Mouse (Mus musculus) frontal cortex, postnatal 14 days (tissue): ENCODE results near the gene Slc44a3.

Source experiments
- DNase-seq, 2 experiments: peaks; one replicate each; pipeline ENCODE4 v3.0.0; 2022; ENCODE audit warnings: low spot score in 2 of 2

The Slc44a3 gene

DNA sequence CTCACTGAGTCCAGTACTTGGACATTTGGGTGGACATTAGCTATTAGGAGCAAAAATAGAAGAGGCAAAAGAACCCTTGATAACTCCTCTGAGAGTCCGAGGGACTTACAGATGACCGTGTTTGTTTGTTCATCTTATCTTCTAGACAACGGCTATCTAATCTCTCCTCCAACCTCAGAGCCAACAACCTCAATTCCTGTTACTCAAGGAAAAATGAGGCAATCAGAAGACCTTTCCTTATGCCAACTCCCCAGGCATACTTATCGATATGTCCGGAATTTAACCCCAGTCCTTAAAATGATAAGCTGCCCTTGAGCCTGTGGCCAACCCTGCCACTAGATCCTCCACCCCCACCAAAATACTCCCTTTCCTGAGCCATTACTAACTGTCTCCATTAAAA is 31.5 kb downstream of the Slc44a3 start:
- no peak for DNase-seq

DNA sequence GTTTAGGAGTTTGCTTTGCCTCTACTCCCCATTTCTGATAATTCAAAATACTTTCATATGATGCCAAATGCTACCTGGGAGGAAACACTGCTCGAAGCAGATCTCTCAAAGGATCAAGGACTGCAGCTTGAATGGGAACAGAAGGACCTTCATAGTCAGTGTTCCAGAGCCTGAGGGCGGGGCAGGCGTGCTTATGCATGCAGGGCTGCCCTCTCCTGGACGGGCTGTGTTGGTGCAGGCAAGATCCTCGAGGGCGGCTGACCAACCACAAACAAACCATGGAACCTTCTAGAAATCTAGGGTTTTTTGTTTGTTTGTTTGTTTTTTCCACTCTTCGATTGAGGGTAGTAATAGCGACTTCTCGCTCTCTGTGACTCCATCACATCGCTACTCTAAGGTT is 32.0 kb downstream of the Slc44a3 start:
- peak in 1 of 2 experiments; percentile 47 for DNase-seq

GRCm38 (mm10) chr3:121493997-121494421 is 38.2 kb downstream of the Slc44a3 start:
- no peak for DNase-seq

DNA sequence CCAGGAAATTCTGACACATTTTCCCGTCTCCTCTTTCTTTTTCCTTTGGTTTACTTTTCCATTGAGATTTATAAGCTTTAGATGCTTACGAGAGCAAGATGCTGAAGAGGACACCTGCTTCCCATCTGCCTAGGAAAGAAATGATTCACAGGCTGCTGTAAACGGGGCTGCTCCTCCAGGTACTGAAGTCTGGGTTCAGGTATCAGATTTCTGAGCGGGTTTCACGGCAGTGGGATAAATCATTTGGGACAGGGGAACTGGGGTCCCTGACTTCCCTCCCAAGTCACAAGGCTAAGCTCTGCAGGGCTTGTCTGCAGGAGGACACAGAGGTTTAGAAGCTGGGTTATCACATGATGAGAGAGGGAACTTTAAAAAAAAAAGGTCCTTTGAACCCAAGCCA is 40.2 kb downstream of the Slc44a3 start:
- DNase-seq, result no peak

GRCm38 (mm10) chr3:121490941-121491340 is 41.3 kb downstream of the Slc44a3 start:
- DNase-seq, result no peak

DNA sequence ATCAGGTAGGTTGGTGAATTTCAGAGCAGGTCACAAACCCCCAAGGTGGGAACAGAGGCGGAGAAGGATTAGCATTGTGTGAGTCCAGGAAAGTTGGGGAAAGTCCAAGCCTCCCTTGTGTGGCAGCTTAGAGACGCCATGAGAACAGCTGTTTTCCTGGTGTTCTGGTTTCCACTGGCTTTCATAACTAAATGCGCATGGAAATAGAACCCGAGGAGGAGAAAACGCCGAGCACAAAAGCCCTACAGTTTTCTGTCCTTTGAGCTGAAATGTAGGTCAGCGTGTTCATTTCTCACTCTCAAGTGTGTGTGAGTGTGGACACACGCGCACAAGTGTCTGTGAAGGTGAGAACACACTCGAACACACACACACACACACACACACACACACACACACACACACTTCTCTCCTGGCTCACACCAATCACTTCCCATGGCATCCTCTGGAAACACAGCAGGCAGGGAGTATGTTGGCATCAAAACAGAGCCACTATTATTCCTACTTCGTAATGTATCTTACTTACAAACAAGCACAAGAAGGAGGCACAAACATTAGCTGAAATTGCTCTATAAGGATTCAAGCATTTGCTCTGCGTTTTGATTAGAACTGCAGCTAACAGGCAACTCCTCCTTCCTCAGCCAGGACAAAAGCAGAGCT is 42.6 kb downstream of the Slc44a3 start:
- peak; percentile 19 to 42 for DNase-seq

DNA sequence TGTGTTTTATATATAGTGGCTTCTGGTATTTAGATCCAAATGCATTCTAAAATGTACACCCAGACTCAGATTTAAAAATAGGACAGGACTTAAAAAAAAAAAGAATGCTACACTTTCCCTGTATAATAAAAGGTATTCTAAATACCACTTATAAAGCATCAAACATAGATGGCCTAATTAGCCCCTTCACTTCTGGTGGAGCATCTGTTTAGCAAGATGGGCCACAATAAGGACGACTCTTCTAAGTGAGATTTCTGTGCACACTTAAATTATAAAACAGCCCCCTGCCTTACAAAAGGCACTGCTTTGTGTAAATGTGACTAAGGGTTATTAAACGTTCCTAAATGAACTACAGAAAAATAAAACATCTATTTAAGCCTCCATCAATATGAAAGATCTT is 47.0 kb downstream of the Slc44a3 start:
- no peak for DNase-seq

- DNase-seq, result no peak
Measured at GRCm38 (mm10) chr3:121483266-121484161, 48.7 kb downstream of the Slc44a3 start.

DNA sequence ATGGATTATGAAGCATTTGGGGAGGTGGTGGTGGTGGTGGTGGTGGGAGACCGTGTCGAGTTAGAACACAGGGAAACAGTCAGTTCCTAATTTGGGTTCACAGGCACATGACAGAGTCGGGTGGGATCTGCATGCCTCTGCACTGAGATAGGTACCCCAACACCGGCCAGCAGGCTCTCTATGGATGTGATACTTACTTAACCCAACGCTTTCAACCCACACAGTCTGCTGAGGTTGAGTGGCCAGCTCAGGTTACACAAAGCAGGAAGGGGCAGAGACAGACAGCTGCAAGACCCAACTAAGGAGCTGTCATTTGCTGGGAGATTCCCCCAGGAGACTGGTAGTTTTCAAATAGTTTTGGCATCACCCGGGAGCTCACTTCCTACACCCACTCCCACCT is 50.6 kb downstream of the Slc44a3 start:
- no peak for DNase-seq

GRCm38 (mm10) chr3:121480961-121481436 is 51.2 kb downstream of the Slc44a3 start:
- no peak for DNase-seq

DNA sequence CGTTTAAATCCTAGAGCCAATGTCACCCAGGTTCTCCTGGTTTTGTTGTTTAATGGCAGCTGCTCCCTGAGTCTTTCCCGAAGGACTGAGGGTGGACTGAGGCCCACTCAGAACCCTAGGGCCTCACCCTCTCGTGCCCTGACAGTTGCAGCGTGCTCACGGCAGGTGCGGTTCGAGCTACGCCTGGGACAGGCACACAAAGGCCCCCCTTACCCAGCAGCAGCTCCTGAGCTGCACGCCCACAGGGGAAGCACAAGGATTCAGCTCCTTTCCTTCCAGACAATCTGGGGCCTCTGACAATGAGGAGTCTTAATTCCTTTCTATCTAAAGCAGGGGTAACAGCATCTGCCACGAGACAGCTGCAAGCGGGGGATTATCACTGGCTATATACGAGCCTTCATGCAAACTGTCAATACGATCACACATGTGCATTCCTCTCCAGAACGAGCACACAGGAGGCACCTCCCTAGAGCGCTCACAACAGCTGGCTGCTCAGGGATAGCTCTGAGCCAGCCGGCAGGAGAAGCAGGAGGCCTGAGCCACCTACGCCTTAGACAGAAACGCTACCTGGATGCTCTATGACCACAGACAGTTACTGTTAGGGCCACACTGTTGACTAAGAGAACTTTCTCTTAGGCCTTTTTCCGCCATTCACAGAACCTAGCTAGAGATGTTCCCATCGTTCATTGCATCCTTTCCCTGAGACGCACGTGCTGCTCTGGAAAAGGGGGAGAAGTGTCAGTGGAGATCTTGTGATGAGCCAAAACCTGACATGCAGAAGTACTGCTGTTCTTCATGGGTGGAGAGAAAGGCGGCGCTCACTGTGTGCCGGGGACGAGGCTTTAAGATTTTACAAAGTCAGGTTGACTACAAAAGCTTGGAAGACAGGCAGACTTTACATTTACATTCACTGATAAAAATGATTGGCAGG is 51.9 kb downstream of the Slc44a3 start:
- no peak for DNase-seq

DNA sequence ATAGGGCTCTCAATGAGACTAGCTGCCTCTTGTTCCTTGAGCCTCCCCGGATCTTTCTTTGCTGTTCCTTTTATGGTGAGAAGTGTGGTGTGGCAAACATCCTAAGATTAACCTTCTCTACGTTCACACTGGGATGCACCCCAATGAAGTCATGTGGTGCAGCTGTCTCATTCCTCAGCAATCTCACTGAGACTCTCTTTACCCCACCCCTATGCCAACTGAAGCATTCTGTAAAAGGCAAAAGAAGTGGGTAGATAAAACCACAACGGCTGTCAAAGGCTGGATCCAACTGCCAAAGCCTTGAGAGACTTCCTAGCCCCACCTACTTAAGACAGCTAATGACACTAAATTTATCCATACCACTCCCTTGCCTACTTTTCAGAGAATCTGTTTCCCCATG is 57.5 kb downstream of the Slc44a3 start:
- DNase-seq, result no peak

DNA sequence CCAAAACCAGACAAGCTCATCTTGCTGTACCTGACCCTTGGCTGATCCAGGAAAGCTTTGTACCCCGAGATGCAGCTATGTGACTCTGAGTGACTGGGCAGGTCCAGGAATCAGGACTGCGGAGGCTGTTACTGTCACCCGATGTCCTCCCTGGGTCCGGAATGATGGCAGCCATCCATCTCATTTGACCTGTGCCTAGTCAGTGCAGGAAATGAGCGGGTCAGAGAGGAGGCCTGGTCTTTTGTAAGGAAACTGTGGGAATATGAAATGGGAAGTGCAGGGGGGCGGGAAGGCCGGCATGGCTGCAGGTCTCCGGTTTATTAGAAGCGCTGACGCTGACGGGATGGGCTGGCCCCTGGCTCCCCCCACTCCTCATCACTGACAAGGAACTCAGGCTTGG is 60.5 kb downstream of the Slc44a3 start:
- DNase-seq, result no peak

DNA sequence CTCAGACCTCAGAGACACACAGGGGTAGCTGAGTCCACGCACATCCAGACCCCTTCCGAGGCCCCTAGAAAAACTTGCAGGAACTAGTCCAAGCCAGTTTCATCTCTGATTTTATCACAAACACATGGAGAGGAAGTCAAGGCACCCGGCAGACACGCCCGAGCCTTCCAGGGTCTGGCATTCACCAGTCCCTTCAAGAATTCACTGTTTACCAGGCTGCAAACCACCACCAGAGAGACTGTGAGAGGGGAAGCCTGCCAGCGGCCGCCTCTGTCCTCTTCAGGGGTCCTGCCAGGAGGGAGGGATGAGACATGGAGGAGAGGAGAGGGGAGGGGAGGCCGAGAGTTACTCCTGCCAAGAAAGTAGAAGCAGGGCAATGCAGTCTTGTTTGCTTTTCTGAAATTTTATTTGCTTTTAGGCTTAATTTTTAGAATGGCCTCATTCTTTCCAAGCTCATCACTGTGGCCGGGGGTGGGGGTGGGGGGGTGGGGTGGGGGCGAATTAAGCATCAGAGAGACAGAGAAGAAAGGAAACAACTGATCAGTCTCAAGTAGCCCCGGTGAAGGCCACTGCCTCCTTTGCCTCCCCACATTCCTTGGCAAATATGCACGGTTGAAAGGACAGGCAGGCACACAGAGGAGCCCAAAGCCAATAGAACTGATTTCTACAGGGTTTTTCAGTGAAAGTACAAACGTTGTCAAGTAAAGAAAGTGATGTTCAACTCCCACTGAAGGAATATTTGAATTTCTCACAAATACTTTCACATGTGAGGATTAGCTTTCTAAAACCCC is 62.8 kb downstream of the Slc44a3 start:
- DNase-seq, result no peak

DNA sequence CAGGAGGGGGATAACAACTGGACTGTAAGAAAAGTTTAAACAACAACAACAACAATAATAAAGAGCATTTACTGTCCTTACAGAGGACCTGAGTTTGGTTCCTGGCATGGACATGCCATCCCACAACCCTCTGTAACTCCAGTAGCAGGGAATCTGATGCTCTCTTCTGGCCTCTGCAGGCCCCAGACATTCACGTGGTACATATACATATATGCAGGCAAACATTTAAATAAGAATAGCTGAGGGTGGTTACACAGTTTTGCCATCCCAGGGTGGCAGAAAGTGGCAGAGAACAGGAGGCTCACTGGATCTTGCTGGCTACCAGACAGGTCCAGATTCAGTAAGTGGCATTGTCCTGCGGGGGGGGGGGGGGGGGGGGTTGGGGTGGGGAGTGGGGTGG is 64.1 kb downstream of the Slc44a3 start:
- DNase-seq, result no peak

- no peak for DNase-seq
Measured at GRCm38 (mm10) chr3:121467094-121467552, 65.1 kb downstream of the Slc44a3 start.

DNA sequence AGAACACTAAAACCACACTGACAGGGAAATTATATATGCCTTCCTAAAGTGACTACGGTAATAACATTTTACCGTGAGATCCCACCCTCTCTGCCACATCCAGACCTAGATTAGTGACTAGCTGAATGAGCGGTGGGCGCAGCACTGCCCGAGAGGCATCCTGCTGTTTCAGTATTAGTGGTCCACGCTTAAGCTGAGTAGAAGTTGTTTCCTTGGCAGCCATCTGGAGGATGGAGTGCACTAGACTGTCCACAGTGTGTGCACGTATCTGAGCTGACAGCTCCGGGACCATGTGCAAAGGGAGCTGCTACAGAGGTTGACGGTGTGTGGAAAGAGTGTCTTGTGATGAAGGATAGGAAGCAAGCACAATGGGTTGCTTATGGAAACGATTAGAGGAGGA is 66.4 kb downstream of the Slc44a3 start:
- DNase-seq, result no peak

- no peak for DNase-seq
Measured at GRCm38 (mm10) chr3:121464733-121465305, 67.4 kb downstream of the Slc44a3 start.

GRCm38 (mm10) chr3:121462782-121463181 is 69.4 kb downstream of the Slc44a3 start:
- no peak for DNase-seq

DNA sequence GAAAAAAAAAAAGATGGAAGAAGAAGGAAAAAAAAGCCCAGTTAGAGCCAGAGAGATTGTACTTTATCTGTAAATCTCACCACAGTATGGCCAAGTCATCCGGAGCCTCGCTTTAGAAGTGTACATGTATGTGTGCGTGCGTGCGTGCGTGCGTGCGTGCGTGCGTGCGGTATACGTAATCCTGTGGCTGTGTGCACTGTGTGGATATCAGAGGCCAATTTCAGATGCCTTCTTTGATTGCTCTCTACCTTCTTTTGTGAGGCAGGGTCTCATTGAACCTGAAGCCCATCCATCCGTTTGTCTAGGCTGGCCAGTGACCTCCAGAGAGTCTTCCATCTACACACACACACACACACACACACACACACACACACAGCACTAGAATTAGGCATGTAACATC is 70.7 kb downstream of the Slc44a3 start:
- DNase-seq, result no peak
